Mouse (Mus musculus) limb, embryonic 14.5 days (tissue): ENCODE measurements at regions not wholly inside any gene's neighbourhood (a gene's known extent, or its start where the extent isn't known, plus 50 kb on each side); places are given as distances from the start of the nearest gene placed in this dataset.
"Not testable (repeated sequence)": the region's sequence is repeated elsewhere in the genome, so short reads cannot be mapped to it uniquely, and the experiment has no call there.

Source experiments
- ATAC-seq: fragments of 200-750 bp; cut with Nextera tagmentation; 2 replicates; pipeline ENCODE4 v1.8.0; 2017; ENCODE audit warnings: low read depth, moderate number of reproducible peaks, moderate TSS enrichment; ENCODE audit not compliant: low FRiP score
- DNase-seq: peaks from one replicate; pipeline ENCODE4 v3.0.0-alpha.2; 2015; ENCODE audit warnings: low spot score
- H3K27ac ChIP-seq: fragments of 300-500 bp; sonication (generic); replicated peaks from 2 replicates; pipeline ENCODE4 v1.5.1; 2014; ENCODE audit warnings: low read depth, mild to moderate bottlenecking, low read length, moderate library complexity, mixed read lengths
- H3K27me3 ChIP-seq: fragments of 300-500 bp; sonication (generic); 2 replicates; pipeline ENCODE4 v1.6.1; 2014; ENCODE audit warnings: low read length, mixed read lengths; ENCODE audit not compliant: control insufficient read depth, insufficient read depth
- H3K36me3 ChIP-seq: fragments of 300-500 bp; sonication (generic); 2 replicates; pipeline ENCODE4 v1.6.1; 2014; ENCODE audit warnings: mild to moderate bottlenecking, low read length, moderate library complexity, mixed read lengths; ENCODE audit not compliant: control insufficient read depth, insufficient read depth
- H3K4me1 ChIP-seq: fragments of 300-500 bp; sonication (generic); 2 replicates; pipeline ENCODE4 v1.6.1; 2014; ENCODE audit warnings: antibody characterized with exemption, low read length, mixed read lengths; ENCODE audit not compliant: control insufficient read depth, insufficient read depth
- H3K4me2 ChIP-seq: fragments of 300-500 bp; sonication (generic); replicated peaks from 2 replicates; pipeline ENCODE4 v1.6.1; 2014; ENCODE audit warnings: low read depth, mild to moderate bottlenecking, low read length, moderate library complexity; ENCODE audit not compliant: severe bottlenecking
- H3K4me3 ChIP-seq: fragments of 300-500 bp; sonication (generic); replicated peaks from 2 replicates; pipeline ENCODE4 v1.5.1; 2014; ENCODE audit warnings: low read length
- H3K9ac ChIP-seq: fragments of 300-500 bp; sonication (generic); 2 replicates; pipeline ENCODE4 v1.6.1; 2014; ENCODE audit warnings: mild to moderate bottlenecking, low read depth, low read length, moderate library complexity; ENCODE audit not compliant: severe bottlenecking
- H3K9me3 ChIP-seq: fragments of 300-500 bp; sonication (generic); 2 replicates; pipeline ENCODE4 v1.6.1; 2016; ENCODE audit warnings: low read length; ENCODE audit not compliant: control insufficient read depth
- POLR2A ChIP-seq: fragments of 200-500 bp; IDR thresholded peaks from 2 replicates; pipeline ENCODE4 v1.8.0; 2012; ENCODE audit warnings: inconsistent platforms, mild to moderate bottlenecking, moderate library complexity, borderline replicate concordance; ENCODE audit not compliant: insufficient read depth, insufficient read length; ENCODE audit errors: extremely low read depth
- WGBS: fragments of 180-500 bp; shearing (Covaris S2); extraction: QIAGEN DNeasy Blood & Tissue Kit; methylation state at CpG from one replicate; pipeline ENCODE4 v1.1.7; 2014; 5-methylcytosine and 5-hydroxymethylcytosine counted together

GRCm38 (mm10) chr5:67487965-67488409 lies 59.9 kb upstream of the Bend4 start:
- Histone ChIP-seq H3K9me3 (no peaks in the 10 kb centered on the region), H3K4me2 (no peak overlapping the region), H3K27ac (no peak overlapping the region), H3K9ac (no peak overlapping the region), H3K36me3 (no peaks in the 10 kb centered on the region), H3K27me3 (no peaks in the 10 kb centered on the region), H3K4me3 (no peak overlapping the region), H3K4me1 (no peaks in the 10 kb centered on the region)
- WGBS: 23% methylated on average over 11 of the region's 11 CpGs
- ATAC-seq (no peak), DNase-seq (no peak)
- TF ChIP-seq POLR2A: no peak

- not testable (repeated sequence) for H3K4me1 ChIP-seq, H3K9ac ChIP-seq, H3K27me3 ChIP-seq, H3K27ac ChIP-seq, DNase-seq, H3K9me3 ChIP-seq, H3K36me3 ChIP-seq, H3K4me2 ChIP-seq, ATAC-seq, H3K4me3 ChIP-seq
These were observed 62.6 kb upstream of the Bend4 start for GRCm38 (mm10) chr5:67490709-67491108.

DNA sequence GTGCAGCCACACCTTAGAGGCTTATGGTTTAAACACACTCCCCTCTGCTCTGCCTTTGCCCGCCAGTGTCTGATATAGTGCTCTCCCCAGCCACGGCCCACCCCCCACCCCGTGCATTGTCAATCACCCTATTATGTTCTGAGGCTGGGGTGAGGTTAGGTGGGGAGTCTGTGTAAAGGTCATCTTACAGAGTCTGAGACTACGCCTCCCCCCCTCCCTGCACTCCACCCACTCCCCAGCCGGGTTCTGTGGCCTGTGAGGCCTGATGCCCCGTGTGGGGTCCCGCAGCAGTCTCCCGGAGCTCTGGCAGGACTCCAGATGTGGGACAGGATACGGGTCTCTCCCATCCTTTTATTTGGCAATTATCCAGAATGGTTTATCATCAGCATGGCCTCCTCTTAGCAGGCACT lies 64.8 kb upstream of the Bend4 start:
- no peaks in the 10 kb centered on the region for H3K36me3 ChIP-seq
- ATAC-seq: 0 out of 2 replicates have a peak, but pooled peaks have one; percentile 19

DNA sequence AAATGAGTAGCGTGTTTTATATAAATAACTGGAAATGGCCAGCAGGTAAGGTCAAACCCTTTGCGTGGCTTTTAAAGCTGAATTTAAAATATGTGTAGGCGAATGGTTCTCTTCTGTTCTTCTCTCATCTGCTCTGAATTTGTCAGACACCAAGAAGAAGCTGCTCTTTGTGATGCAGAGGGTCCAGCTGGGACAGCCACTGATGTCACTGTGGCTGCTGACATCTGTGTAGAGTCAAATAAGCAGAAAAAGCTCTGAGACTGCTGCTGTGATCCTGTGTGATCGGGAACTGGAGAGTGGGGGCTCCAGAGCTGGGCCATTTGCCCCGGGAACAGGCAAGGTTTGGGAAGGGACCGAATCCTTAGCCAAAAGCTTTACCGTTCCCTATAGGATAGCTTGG lies 68.6 kb upstream of the Bend4 start:
- no peaks in the 10 kb centered on the region for H3K9me3 ChIP-seq
- no peaks in the 10 kb centered on the region for H3K4me1 ChIP-seq
- DNase-seq: no peak
- H3K36me3 ChIP-seq: no peaks in the 10 kb centered on the region
- H3K4me3 ChIP-seq: no peak overlapping the region
- ATAC-seq: no peak
- no peak overlapping the region for H3K27ac ChIP-seq
- H3K27me3 ChIP-seq: no peaks in the 10 kb centered on the region
- WGBS: 83% methylated on average over 7 of the region's 7 CpGs
- H3K4me2 ChIP-seq: no peak overlapping the region
- no peak overlapping the region for H3K9ac ChIP-seq
- no peak for TF ChIP-seq POLR2A

More for the DNA sequence above, 64.8 kb upstream of the Bend4 start:
- DNase-seq: no peak
- Histone ChIP-seq H3K4me1 (no peaks in the 10 kb centered on the region), H3K4me3 (no peak overlapping the region), H3K4me2 (no peak overlapping the region), H3K9ac (no peak overlapping the region), H3K27ac (no peak overlapping the region), H3K9me3 (no peaks in the 10 kb centered on the region), H3K27me3 (no peaks in the 10 kb centered on the region)
- no peak for TF ChIP-seq POLR2A
- WGBS: 35% methylated on average over 9 of the region's 9 CpGs

- Histone ChIP-seq H3K4me1 (no peaks in the 10 kb centered on the region), H3K27me3 (no peaks in the 10 kb centered on the region), H3K4me3 (no peak overlapping the region), H3K36me3 (no peaks in the 10 kb centered on the region), H3K27ac (no peak overlapping the region), H3K9me3 (no peaks in the 10 kb centered on the region), H3K9ac (no peak overlapping the region), H3K4me2 (no peak overlapping the region)
- ATAC-seq (no peak), DNase-seq (no peak)
- no peak for TF ChIP-seq POLR2A
- 78% methylated on average over 5 of the region's 5 CpGs for WGBS
These were observed 87.4 kb upstream of the Shisa3 start for GRCm38 (mm10) chr5:67520251-67520650.

DNA sequence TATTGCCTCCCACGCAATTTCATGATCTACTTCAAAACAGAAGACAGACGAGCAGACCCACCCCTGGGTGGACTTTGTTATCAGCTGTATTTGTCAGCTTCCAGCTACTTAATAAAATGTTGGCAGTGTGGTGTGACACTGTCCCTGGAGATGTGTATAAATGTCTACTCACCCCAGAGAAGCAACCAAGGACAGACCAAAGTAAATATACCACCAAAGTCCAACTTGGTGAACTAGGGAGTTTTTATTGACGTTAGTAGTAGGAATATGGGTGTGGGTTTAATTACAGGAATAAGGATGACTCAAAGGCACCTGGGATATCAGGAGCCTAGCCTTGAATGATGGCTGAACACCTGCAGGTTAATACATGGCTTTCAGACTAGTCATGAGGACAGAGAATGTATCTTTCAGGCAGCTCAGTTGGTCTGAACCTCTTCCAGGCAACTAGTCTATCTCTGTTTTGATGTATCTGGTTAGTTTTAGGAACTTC lies 86.2 kb upstream of the Shisa3 start:
- Histone ChIP-seq H3K9ac (no peak overlapping the region), H3K27ac (no peak overlapping the region), H3K9me3 (no peaks in the 10 kb centered on the region), H3K36me3 (no peaks in the 10 kb centered on the region), H3K4me2 (no peak overlapping the region), H3K4me1 (no peaks in the 10 kb centered on the region), H3K27me3 (no peaks in the 10 kb centered on the region), H3K4me3 (no peak overlapping the region)
- TF ChIP-seq POLR2A: no peak
- 69% methylated on average over 3 of the region's 3 CpGs for WGBS
- no peak for DNase-seq
- no peak for ATAC-seq
